1 mouse cellular context compared by ENCODE assay signal in the genomic region with DNA sequence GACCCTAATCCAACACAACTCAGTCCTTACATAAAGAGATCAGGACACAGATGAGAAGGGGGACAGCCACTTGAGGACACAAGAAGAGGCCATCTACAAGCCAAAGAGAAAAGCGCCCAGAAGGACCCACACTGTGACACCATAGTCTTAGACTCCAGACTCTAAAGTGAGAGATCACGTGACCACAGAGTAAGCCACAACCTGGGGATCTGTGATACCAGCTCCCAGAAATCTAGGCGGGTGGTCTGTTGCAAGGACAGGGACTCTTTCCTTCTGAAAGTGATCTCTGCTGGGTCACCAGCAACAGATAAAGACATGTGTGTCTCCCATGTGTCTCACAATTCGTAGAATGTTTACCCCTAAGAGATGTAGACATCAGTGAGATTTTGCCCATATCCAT.
TF ChIP-seq lines count a peak whose summit lies in the region.

No protein-coding gene starts in this region.

TF ChIP-seq in MEL, 35 proteins besides CTCF, POLR2A, EP300 and RAD21:
- TF ChIP-seq TAL1 (IDR thresholded peaks at IDR 0.05; ENCODE audit: low read length) (peak; percentile 76), CHD1 (IDR thresholded peaks at IDR 0.05; ENCODE audit: low read depth, low read length) (no peak), BHLHE40 (IDR thresholded peaks at IDR 0.05; ENCODE audit: borderline replicate concordance, low read depth, low read length) (peak; percentile 58; the same call in 1 of the 2 replicates), USF2 (IDR thresholded peaks at IDR 0.05; ENCODE audit: borderline replicate concordance in 1 of 2, insufficient read depth in 1 of 2, low read depth in 1 of 2, low read length in 2 of 2) (peak in 1 of 2 experiments; percentile 31; a peak in 1 of 4 replicates), E2F4 (IDR thresholded peaks at IDR 0.05; ENCODE audit: borderline replicate concordance, low read depth, low read length) (no peak), USF1 (IDR thresholded peaks at IDR 0.05; ENCODE audit: low read depth, low read length) (peak; percentile 90)
